Mouse (Mus musculus): Measurements from ENCODE around the gene Dusp9. TPM values are rescaled to one million over a fixed set of nuclear protein-coding genes. Genes with fewer than 3 reads are reported as not detected.

Gene Dusp9
- not detected for total RNA-seq (2021)
- long read RNA-seq, experiment 1 = 0 reads
- long read RNA-seq, experiment 2 = 0 reads

GRCm38 (mm10) chrX:73639255-73639675 is at the start of gene Dusp9:
Gene Dusp9, plus strand, starts transcription at chrX:73639419.
- intact Hi-C loops (cut with DNase I) = no loop called here
- no peak for DNase-seq

GRCm38 (mm10) chrX:73593212-73593611 is 46.0 kb upstream of the Dusp9 start:
- DNase-seq = no peak
- intact Hi-C loops (cut with DNase I) = loop anchor here (5.0 kb wide), 1 partner anchor 59 kb away; no protein-coding TSS in a partner anchor

DNA sequence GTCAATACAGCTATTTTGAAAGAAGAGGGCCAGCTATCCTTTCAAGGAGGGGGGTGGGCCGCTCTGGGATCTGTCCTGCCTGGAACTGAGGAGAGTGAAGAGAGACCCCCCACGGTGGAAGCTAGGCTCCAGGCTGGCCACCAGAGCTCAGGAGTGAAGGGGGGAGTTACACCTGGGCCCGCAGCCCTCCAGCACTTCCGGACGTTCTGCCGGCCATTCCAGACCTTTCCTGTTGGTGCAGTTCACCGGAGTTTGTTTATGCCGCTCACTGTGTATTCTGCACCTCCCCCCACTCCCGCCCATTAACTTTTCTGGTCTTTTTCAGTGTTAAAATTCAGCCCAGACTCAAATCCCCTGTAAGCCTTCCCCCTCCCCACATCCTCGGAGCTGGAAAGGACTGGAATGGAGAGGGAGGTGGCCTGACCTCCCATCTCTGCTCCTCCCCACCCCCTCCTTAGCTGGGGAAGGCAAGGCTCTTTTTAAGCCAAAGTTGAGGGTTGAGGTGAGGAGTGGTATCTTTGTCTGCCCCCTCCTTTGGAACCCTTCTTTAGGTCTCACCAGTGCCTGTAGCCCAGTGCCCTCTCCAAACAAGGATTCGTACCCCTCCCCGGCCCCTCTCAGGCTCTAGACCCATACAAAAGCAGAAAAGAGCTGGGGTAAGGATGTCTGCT is 44.6 kb upstream of the Dusp9 start:
- no peak for DNase-seq
- intact Hi-C loops (cut with DNase I) = loop anchor here (5.0 kb wide), 1 partner anchor 58 kb away; no protein-coding TSS in a partner anchor

- DNase-seq = no peak
- intact Hi-C loops (cut with DNase I) = no loop called here
These were observed 43.8 kb upstream of the Dusp9 start for GRCm38 (mm10) chrX:73595297-73595938.

DNA sequence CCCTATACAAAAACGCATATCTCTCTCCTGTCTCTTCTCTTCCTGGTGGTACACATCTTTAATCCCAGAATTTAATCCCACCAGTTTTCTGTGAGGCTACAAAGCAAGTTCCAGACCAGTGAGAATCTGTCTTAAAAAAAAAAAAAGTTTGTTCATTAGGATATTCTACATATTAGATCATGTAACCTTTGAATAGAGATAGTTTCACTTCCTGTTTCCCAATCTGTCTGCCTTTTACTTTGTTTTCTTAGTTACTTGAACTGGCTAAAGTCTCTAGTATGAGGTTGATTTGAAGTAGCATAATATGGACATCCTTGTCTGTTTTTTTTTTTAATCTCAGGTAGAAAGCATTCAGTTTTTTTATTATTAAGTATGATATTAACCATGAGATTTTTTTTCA is 37.8 kb upstream of the Dusp9 start:
- intact Hi-C loops (cut with DNase I) = no loop called here
- DNase-seq = no peak

DNA sequence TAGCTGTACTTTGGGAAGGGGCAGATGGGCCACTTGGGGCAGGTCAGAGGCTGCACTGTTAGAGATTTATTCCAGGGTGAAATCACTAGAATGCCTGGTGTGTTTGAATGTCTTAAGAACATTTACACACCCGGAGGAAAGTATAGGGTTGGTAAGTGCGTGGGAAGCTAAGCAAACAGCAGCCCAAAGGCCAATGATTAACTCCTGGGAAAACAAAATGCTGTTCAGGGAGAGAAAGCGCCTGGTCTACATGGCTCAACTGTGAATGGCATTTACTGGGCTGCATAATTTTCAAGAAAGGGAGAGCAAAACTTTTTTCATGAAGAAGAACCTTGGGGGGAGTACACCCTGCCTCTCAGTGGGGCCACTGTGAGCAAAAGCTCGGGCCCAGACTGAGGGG is 25.6 kb upstream of the Dusp9 start:
- DNase-seq = no peak
- intact Hi-C loops (cut with DNase I) = no loop called here

DNA sequence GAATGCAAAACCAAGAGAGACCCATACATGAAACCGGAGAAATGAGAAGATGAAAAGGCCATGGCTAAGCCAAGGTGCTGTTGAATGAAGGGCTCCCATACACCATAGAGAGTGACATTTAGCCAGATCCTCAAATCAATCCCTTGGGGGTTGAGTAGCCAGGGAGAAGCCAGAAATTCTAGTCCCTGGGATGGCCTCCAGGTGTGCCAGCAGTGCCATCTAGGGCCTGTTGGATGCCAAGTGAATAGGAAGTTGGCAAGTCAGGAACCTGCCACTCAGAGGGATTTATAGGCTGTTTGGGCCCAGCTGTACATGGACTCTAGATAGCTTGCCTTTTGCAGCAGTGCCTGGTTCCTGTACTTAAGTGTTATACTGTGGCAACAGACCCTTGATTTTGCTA is 23.3 kb upstream of the Dusp9 start:
- intact Hi-C loops (cut with DNase I) = no loop called here
- no peak for DNase-seq

GRCm38 (mm10) chrX:73619401-73619800 is 19.8 kb upstream of the Dusp9 start:
- DNase-seq = no peak
- intact Hi-C loops (cut with DNase I) = no loop called here

GRCm38 (mm10) chrX:73619890-73620289 is 19.3 kb upstream of the Dusp9 start:
- no peak for DNase-seq
- intact Hi-C loops (cut with DNase I) = no loop called here

- intact Hi-C loops (cut with DNase I) = no loop called here
- DNase-seq = no peak
These were observed 12.2 kb upstream of the Dusp9 start for GRCm38 (mm10) chrX:73626981-73627380.

GRCm38 (mm10) chrX:73635425-73635824 is 3.8 kb upstream of the Dusp9 start:
- intact Hi-C loops (cut with DNase I) = no loop called here
- no peak for DNase-seq

GRCm38 (mm10) chrX:73637415-73637814 is 1.8 kb upstream of the Dusp9 start:
- intact Hi-C loops (cut with DNase I) = no loop called here
- DNase-seq = no peak

DNA sequence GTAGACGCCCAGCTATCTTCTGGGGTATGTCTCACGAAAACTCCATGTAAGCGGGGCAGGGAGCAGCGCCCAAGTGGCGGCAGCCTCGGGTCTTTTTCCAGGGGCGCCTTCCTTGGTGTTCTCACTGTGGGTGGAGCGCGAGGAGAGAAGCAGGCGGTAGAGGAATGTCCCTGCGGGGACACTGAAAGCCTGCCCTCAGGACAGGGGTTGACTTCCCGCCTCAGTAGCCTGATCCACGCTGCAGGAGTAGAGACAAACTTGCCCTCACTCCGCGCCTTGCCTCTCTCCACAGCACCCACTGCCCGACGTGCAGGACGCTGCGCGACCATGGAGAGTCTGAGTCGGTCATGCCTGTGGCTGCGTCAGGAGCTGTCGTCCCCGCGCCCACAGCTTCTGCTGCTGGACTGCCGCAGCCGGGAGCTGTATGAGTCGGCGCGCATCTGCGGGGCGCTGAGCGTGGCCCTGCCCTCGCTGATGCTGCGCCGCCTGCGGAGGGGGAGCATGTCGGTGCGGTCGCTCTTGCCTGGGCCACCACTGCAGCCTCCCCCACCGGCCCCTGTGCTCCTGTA is 766 bp downstream of the Dusp9 start:
- intact Hi-C loops (cut with DNase I) = no loop called here
- no peak for DNase-seq

- intact Hi-C loops (cut with DNase I) = no loop called here
- DNase-seq = no peak
These were observed 5.9 kb downstream of the Dusp9 start for GRCm38 (mm10) chrX:73645121-73645520.

DNA sequence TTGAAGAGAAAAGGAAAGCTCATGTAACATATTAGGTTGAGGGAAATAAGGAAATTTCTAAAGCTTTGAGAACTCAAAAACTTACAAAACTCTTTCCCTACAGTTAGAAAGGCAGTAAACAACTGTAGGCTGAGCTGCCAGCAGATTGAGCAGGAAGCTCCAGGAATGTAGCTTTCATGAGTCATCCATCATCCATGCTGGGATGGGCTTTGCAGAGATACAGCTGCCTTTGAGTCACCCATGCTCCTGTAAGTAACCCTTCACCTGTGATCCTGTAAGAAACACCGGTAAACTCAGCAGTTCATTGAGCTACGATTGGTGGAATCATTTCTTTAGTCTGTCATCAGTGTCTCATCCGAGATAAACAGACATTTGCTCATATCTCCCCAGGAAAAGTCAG is 11.7 kb downstream of the Dusp9 start:
- DNase-seq = no peak
- intact Hi-C loops (cut with DNase I) = loop anchor here (5.0 to 10.0 kb wide), 3 partner anchors 59 to 596 kb away; partner anchors contain the start of gene Haus7

DNA sequence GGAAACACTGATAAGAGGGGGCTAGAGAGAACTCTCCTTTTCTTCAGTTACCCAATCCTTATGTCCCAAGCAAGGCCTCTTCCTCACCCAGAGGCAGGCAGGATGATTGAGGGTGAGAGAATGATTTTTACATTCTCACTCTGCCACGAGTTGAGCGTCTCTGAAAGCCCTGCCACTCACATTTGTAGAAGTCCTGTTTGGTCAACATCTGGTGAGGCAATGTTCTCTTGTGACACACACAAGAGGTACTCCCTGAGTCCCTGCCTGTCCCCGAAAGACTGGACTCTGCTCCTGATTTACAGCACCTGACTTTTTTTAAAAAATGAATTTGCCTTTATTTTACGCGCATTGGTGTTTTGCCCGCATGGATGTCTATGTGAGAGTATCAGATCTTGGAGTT is 14.2 kb downstream of the Dusp9 start:
- intact Hi-C loops (cut with DNase I) = loop anchor here (2.0 to 10.0 kb wide), 4 partner anchors 61 to 599 kb away; partner anchors contain the start of gene Haus7
- DNase-seq = no peak

DNA sequence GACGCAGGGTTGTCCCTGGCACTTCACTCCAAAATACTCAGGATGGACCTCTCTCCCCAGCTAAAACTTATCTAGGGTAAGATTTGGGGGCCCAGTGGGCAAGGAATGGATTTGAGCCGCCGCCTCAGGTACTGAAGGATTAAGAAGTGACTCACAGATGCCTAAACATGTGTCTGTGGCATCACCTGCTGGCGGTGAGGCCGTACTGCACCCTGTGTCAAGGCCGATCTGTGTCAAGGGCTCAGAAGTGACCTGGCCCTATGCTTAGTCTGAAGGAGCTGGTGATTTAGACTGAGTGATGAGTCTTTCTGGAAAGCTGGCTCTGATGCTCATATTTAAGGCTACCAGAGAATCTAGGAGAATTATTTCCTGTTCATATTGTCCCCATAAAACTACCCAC is 15.0 kb downstream of the Dusp9 start:
- DNase-seq = peak; percentile 31 to 64
- intact Hi-C loops (cut with DNase I) = loop anchor here (5.0 to 10.0 kb wide), 3 partner anchors 62 to 599 kb away; partner anchors contain the start of gene Haus7

DNA sequence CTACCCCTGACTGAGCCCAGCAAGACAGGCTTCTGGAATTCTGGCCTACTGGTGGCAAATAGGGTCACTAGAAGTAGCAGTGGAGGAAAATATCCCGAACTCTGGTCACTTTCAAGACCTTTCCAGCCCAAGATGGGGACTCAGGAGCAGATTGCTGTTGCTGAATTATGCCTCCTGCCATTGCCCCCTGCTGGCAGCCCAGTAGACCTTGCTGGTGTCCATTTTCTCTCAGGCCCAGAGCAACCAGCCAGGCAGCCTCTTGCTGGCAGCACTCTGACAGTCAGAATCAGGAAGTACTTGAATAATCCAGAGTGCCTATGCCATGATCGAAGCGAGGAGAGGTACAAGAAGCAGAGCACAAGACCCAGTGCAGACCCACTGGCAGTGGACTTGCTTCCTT is 16.3 kb downstream of the Dusp9 start:
- intact Hi-C loops (cut with DNase I) = loop anchor here (10.0 kb wide), 2 partner anchors 201 to 601 kb away; partner anchors contain the start of gene Haus7
- no peak for DNase-seq

DNA sequence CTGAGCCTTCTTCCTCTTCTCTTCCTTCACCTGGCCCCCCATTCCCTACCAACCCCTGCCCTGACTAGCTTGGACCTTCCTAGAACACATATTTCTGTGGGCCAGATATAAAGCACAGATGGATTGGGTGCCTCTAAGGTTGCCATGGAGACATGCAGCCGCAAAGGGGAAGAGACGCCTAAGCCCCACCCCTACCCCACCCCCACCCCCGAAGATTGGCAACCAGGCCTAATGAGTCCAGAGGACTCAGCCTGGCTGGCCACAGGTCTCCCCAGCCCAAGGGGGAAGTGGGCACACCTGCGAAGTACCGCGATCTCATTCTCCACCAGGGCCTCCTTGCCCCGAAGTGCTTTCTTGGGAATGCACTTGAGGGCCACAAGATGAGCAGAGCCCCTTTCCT is 19.2 kb downstream of the Dusp9 start:
- no peak for DNase-seq
- intact Hi-C loops (cut with DNase I) = loop anchor here (10.0 kb wide), 2 partner anchors 204 to 604 kb away; partner anchors contain the start of gene Haus7

- no peak for DNase-seq
- intact Hi-C loops (cut with DNase I) = loop anchor here (10.0 kb wide), 2 partner anchors 204 to 604 kb away; partner anchors contain the start of gene Haus7
These were observed 19.8 kb downstream of the Dusp9 start for GRCm38 (mm10) chrX:73658936-73659574.
